Mouse (Mus musculus) E14TG2a.4 (cell line): ENCODE data around the gene Sept6.

Experiments
- CTCF ChIP-seq: conservative IDR thresholded peaks from 2 replicates; pipeline ENCODE4 v1.5.1; 2014; ENCODE audit warnings: low read length
- POU5F1 ChIP-seq: IDR thresholded peaks from 2 replicates; pipeline ENCODE4 v1.6.1; 2014; ENCODE audit warnings: low read length, borderline replicate concordance

DNA sequence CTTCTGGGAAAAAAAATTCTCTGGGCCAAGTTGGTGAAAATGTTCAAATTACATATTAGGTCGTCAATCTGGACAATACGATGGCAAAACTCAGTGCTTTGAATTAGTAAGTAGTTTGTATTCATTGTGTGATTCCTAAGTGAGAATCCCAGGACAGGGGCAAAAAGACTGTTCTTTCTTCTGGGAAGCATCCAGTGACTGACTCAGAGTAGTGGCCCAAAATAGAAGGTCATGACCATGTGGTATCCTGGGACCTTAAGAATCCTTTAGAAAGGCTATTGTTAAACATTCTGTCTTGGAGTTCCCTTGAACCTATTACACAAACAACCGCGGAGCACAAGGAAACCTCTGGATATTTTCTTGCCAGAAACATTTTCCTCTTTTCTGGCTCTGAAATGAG, 70.2 kb downstream of the Sept6 start:
- TF ChIP-seq CTCF (no peak), POU5F1 (no peak)
